Mouse (Mus musculus): ENCODE measurements around the gene Gpm6a. TPM values are rescaled to one million over a fixed set of nuclear protein-coding genes. Genes with fewer than 3 reads are reported as not detected.
A peak's percentile ranks its signal among the peaks of the same experiment; 100 is the strongest.

Gpm6a gene
- 1,000 to 10,000 TPM; 1,032 to 1,087 TPM for total RNA-seq (2021)

DNA sequence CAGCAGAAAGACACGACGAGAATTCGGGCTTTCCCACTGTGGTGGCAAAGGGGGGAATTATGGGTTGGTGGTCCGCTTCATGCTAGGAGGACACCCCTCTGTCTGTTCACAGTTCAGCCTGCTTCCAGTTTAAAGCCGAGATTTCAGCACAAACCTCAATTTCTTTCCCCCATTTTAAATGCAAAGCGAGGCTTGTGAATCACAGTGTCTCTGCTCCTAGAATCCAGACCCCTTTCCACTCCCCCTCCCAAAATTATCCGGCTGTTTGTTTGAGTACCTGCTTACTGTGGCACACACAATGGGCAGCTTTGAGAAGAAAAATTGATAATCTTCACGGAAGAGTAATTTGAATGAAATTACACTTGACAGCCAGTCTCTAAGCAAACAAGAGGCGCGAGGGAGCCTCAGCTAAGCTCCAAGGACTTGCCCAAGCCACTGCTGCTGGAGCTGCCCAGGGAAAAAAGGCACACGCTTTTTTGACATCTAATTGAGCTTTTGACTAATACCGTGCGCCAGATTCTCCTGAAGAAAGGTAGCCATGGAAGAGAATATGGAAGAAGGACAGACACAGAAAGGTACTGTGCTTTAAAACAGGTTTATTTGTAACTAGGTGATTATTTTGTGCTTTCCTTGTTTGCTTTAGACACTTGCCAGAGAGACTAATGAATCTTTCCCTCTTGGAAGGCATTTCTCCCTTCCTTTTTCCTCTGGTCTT is at the start of gene Gpm6a:
Gene Gpm6a, plus strand, starts transcription at position 103 of the 715 bp plus-strand sequence.
- DNase-seq (ENCODE audit: low spot score in 2 of 2), result peak; percentile 59 to 63
- intact Hi-C loops (cut with DNase I), result loop anchor here (5.0 to 10.0 kb wide), 4 partner anchors 68 to 218 kb away; partner anchors contain the start of gene Wdr17

DNA sequence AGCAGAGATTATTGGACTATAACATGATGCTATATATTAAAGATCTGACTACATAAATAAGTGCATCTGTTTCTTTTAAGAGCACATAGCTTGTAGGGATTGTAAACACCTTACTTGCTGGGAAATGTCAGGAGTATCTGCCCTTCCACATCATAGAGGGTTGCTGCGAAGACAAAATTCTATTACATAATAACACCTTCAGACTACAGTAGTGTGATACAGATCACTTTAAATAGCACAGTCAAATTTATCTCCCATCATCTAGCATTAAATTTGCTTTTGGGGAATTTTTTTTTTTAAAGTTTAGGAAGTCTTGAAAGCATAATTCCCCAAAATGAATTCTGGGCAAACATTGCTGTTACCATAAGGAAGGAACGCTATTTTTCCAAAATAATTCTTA is 41.8 kb upstream of the Gpm6a start:
- no peak for DNase-seq (ENCODE audit: low spot score in 2 of 2)
- intact Hi-C loops (cut with DNase I), result no loop called here

DNA sequence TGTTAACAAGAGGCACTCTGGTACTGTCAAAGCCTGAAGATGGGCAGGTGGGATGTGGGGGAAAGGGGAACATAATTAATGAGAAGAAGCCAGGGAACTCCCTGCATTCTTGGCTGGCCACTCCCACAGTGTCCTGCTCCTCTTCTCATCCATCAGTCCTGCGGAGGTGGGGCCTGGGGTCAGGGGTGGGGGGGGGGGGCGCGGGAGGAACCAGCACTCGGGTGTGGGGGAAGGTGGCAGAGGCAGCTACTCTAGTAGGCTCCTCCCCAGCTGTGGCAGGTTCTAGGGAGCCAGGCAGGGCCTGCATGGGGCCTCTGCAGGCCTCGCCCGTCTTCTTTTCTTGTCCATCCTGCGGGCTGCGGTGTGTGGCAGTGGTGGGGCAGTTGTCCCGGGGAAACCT is 36.9 kb upstream of the Gpm6a start:
- intact Hi-C loops (cut with DNase I), result no loop called here

DNA sequence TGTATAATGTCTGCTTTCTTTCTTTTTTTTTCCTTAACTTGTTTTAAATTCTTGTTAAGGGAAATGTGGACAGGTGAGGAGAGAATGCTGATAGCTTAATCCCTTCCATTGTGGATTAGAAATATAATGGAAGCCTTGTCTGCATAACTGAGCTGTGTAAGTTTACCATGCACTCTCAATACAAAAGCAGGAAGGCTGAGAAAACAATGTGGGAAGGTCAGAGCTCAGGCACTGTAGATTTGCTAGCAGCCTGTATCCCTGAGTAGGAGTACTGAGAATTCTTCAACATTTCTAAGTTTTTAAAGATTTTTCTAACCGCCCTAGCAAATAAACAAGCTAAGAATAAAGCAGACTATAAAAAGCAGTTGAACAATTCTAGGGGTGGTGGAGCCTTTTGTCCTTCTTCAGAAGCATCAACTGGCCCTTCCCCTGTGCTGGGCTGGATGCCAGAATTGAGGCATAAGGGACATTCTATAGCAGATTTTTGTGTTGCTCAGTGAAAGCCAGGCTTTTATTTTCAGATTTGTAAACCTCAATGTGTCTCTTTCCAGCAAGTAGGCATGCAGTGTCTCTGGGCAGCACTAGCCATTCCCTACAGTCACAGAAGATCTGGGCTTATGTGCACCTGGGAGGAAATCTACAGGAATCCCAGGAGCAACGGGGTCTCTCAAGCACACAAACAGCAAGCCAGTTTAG is 32.3 kb upstream of the Gpm6a start:
- DNase-seq (ENCODE audit: low spot score in 2 of 2), result peak; percentile 18 to 26
- intact Hi-C loops (cut with DNase I), result no loop called here

More for the DNA sequence above, 36.9 kb upstream of the Gpm6a start:
- no peak for DNase-seq (ENCODE audit: low spot score in 2 of 2)

DNA sequence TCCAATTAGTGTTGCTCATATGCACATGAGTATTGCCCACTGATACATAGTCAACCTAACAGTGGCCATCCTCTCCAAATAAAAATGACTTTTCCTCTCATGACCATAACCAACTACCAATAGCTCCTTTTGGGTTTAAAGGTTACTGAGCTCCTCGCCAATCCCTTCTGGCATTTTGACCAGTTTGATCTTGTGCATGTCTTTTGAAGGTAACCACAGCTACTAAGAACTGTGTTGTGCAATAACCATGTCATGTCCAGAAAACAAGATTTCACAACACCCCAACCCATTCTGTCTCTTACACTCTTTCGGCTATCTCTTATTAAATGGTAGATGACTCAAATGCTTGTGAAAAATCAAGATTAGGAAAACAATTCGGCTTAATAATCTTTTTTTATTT is 29.7 kb upstream of the Gpm6a start:
- intact Hi-C loops (cut with DNase I), result no loop called here
- no peak for DNase-seq (ENCODE audit: low spot score in 2 of 2)

DNA sequence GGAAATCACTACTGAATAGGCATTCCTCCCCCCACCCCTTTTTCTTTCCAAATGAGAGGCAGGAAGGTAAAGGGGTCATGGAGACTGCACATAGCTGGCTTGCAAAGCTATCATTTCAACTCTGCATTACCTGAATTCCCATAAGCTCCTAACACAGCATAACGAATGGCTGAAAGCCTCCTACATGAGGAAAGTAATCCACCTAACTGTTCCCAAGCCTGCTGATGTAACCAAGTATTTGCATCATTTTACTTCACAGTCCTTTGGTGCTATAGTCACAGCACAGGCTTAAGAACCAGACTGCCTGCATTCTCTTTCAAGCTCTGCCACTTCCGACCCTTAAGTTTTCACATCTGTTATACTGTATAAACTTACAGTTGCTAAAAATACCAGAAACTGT is 22.3 kb upstream of the Gpm6a start:
- no peak for DNase-seq (ENCODE audit: low spot score in 2 of 2)
- intact Hi-C loops (cut with DNase I), result no loop called here

DNA sequence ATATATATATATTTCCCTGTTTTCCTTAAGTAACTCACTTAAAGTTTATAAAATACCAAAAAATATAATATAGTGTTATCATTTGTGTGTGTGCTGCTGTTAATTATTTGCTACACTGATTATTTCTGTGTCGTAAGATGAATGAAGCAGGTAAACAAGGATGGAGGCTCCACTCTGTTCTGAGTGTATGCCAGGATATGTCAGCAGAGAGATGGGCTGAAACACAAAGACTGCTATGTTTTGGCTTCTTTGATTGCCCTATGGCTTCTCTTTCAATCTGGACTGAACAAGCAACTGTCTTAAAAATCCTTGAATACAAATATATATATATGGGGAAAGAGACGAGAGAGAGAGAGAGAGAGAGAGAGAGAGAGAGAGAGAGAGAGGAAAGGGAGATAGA is 1.3 kb upstream of the Gpm6a start:
- intact Hi-C loops (cut with DNase I), result loop anchor here (5.0 to 10.0 kb wide), 3 partner anchors 66 to 119 kb away; partner anchors contain the start of gene Wdr17
- DNase-seq (ENCODE audit: low spot score in 2 of 2), result no peak

DNA sequence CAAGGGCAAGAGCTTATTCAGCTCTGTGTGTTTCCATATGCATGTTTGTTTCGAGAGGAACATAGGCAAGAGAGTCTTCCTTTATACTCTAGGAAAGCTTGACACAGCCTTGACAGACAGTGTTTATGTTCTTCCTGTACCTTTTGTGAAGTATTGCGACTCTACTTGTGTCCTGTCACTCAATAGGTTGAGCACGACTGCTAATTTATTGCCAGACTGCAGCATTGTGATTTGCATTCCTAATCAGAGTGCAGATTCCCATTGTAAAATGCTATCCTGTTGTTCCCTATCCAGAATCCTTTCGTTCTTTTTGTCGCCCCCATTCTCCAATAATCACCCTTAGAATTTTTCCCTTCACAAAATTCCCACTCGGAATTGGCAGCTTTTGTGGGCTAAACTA is 613 bp upstream of the Gpm6a start:
- DNase-seq (ENCODE audit: low spot score in 2 of 2), result peak; percentile 13 to 28
- intact Hi-C loops (cut with DNase I), result loop anchor here (5.0 to 10.0 kb wide), 3 partner anchors 67 to 119 kb away; partner anchors contain the start of gene Wdr17

DNA sequence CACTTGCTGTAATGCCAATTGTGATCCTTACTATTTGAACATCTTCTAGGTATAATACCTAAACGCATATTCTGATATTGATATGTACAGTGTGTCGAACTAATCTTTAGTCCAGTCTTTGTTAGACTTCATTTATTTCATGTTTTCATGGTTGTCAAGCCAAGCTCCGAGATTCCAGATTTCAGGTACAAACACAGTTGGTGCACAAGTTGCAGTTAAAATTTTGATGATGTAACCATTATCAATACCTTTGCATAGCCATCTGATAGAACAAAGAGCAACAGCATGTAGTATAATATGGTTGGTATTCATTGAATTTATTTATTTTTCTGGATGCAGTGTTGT is 785 bp downstream of the Gpm6a start:
- DNase-seq (ENCODE audit: low spot score in 2 of 2), result no peak
- intact Hi-C loops (cut with DNase I), result loop anchor here (5.0 to 10.0 kb wide), 3 partner anchors 91 to 218 kb away; no protein-coding TSS in a partner anchor

DNA sequence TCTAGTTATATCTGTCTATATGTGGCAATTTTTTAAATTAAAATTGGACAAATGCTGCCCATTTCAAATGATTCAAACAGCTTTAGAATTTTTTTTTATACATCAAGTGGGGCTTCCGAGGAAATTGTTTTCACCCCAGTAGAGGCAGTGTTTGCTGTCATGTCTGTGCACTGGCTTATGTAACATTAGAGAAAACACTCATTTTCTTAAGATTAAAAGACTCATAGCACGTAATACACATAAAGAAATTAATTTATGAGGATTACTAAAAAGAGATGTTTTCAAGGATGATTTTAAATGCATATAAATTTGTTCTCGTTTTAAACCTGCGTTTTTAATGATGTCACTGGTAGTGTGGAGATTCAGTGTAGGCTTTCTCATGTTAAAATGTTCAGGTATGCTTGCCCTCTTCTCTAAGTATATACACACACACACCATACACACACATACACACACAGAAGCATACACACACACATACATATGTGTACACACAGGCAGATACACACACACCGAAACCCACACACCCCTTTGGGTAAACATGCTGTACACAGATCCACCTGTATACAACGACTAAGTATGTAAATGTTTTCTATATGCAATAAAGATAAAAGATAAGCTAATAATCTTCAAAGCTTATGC is 1.4 kb downstream of the Gpm6a start:
- intact Hi-C loops (cut with DNase I), result loop anchor here (5.0 to 10.0 kb wide), 3 partner anchors 91 to 219 kb away; no protein-coding TSS in a partner anchor
- no peak for DNase-seq (ENCODE audit: low spot score in 2 of 2)

DNA sequence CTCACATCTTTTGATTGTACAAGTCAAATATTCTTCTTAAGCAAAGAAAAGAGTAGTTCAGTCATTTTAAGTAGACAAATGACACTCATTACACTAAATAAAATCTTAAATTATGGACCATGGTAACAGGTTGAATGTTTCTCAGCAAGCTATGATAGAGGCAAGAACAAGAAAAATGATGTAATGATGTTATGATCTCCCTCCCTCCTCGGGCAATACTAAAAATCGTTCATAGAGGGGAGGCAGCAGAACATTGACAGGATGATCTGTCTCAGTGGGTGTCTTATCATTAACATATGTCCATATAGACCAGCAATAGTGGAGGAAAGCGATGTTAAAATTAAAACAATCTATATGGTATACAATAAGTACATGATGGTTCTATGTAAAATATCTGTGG is 2.1 kb downstream of the Gpm6a start:
- no peak for DNase-seq (ENCODE audit: low spot score in 2 of 2)
- intact Hi-C loops (cut with DNase I), result loop anchor here (5.0 to 10.0 kb wide), 3 partner anchors 92 to 219 kb away; no protein-coding TSS in a partner anchor

DNA sequence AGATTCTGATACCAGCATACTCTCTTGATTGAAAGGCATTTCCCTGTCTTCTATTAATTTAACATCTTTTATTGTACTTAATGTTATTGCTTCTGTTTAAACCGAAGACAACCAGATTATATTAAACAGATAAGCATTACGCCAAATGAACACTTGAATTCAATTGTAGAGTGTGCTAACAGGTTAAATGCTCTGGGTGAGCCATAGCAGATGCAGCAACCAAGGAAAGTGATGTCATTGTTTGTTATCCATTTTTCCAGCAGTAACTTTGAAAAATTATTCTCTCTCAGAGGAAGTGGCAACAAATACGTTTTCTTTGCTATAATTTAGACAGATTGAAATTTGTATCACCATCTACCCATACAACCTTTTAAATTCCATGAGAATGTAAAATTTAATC is 2.9 kb downstream of the Gpm6a start:
- DNase-seq (ENCODE audit: low spot score in 2 of 2), result no peak
- intact Hi-C loops (cut with DNase I), result loop anchor here (5.0 to 10.0 kb wide), 3 partner anchors 93 to 220 kb away; no protein-coding TSS in a partner anchor

DNA sequence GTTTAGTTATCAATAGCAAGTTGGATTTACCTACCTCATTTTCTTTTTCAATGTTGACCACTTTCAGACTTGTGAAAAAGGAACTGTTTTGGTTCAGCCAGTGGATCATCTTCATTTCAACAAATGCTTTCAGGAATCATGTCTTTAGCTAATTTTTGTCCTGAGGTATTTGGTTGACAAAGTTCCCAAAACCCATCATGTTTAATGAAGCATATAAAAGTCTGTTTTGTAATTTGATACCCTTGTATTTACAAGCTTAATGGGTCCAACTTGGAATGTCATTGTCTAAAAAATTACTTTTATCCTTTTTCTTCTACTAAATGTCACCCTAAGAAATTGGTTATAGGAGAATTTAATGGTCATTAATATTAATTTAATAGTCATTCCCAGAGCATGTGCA is 6.9 kb downstream of the Gpm6a start:
- intact Hi-C loops (cut with DNase I), result no loop called here

DNA sequence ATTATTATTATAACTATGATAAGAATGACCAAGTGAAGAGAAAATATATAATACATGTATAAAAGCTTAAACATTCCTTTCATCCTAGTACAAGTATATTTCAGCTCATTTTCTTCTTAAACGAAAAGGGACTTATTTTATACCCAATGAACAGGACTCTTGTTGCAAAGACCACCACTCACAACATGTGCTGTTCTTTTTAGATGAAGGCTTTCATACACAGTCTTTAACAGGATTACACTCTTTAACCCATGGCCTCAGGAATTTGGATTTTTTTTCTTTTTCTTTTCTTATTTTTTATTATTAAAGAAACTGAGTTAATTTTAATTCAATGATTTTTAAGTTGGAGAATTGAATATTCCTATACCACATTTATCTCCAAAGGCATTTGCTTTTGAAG is 20.4 kb downstream of the Gpm6a start:
- intact Hi-C loops (cut with DNase I), result no loop called here
- no peak for DNase-seq (ENCODE audit: low spot score in 2 of 2)

More for the DNA sequence above, 6.9 kb downstream of the Gpm6a start:
- DNase-seq (ENCODE audit: low spot score in 2 of 2), result no peak

DNA sequence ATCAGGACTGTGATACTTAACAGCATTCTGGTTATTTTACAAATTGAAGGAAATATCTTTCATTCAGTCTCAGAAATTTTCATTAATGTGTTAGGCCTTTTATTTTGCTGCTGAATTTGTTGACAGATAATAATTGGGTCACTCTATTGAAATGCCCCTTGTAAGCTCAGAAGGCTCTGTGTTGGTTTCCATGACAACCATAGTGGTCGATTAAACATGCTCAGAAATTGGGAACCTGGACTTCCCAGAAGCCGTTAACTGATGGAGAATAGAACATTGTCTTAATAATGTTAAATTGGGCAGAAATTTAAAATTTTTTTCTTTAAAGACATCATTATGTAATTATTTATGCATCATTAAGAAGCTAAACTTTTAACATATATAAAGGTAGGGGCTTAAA is 20.9 kb downstream of the Gpm6a start:
- intact Hi-C loops (cut with DNase I), result no loop called here
- DNase-seq (ENCODE audit: low spot score in 2 of 2), result no peak

DNA sequence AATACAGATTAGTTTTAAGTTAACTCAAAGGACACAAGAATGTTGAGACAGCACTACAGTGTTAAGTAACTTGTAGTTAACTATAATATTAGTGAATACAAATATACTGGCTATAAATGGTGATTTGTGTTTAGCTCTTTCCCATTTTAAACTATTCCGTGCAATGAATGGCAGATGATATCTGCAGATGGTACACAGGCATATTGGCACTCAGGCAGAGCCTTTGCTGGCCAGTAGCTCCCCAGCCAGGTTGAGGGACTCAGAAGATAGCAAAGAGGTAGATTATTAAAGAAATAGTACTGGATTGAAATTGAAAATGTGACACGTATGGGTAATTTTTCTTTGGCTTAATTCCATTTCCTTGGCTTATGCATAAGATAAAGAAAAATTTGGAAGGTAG is 21.3 kb downstream of the Gpm6a start:
- DNase-seq (ENCODE audit: low spot score in 2 of 2), result no peak
- intact Hi-C loops (cut with DNase I), result no loop called here

DNA sequence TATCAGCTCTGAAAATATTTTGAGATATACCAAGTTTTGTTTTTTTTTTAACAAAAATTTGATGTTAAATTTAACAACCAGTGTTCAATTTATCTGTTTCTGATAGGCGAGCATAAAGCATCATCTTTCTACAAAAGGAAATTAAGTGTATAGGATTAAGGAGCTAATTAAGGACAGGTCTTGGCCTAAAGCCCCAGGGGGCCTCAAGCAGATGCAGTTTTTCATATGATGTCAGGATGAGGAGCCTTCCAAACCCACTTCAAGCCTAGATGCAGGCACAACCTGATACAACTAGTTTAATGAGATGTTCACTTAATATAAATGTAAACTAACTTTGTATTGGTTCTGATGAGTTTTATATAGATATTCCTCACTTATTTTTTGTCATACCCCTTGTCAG is 22.0 kb downstream of the Gpm6a start:
- intact Hi-C loops (cut with DNase I), result no loop called here
- DNase-seq (ENCODE audit: low spot score in 2 of 2), result no peak

DNA sequence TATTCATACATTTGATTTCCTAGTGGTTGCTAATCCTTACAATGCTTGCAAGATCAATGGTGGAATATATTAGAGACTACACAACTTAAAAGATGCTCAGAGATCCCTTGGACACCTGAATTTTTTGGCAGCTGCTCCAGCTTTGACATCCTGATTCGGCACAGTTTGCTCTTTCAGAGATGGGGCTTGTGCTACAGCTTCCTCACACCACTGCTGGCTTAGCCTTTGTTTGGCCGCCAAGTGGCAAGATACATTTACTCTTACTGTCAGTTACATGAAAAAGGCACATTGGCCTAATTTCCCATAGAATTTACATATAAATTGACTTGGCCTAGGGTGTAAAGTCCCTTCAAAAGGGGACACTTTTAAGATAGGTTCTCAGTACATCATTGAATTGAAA is 32.1 kb downstream of the Gpm6a start:
- intact Hi-C loops (cut with DNase I), result no loop called here
- no peak for DNase-seq (ENCODE audit: low spot score in 2 of 2)

DNA sequence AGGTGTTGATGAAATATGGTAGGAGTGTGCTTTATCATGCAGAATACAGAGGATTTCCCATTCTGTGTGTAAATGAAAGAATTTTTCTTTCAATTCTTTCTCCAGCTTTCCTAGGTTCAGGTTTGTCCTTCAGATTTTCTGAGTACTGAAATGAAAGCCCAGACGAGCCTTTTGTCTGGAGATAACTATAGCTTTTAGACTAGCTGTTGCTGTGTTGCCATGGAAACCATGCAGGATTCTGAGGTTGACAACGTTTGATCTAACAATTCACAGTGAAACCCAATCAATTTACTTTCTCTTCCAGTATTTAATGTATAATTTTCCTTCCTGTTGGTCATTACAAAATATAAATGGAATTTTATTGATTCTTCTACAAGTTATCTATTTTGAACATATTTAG is 34.5 kb downstream of the Gpm6a start:
- intact Hi-C loops (cut with DNase I), result no loop called here
- no peak for DNase-seq (ENCODE audit: low spot score in 2 of 2)

DNA sequence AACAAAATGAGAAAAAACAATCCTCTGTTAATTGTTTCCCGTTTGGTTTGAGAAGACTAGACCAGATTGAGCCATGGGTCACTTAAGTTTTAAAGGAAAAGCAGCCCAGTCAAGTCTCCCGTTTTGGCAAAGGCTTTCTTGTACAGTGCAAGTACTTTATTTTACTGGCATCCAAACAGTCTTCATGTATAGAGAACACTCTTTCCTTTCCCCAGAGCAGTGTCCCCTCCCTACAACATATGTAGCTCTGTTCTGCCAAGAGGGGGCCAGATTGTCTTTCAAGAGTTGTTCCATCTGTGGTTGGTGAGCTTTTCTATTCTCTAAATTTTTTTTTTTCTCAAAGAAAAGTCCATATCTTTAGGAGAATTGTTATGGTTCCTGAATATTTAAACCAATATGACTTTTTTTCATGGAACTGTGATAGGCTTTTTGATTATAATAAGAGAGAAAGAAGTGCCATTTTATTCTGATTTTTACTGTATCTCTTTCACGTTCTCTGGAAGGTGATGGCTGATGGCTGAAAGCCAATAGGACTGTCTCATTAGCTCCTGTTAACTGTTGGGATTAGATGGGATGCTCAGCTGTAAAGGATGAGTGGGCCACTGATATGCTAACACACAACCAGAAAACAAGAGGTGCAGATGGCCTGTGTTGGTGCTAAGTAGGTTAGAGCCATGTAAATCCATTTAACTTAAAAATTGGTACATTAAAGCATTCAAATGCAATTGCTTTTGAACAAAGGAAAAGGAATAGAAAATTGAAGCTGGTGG is 37.4 kb downstream of the Gpm6a start:
- intact Hi-C loops (cut with DNase I), result loop anchor here (5.0 kb wide), 1 partner anchor 40 kb away; no protein-coding TSS in a partner anchor
- no peak for DNase-seq (ENCODE audit: low spot score in 2 of 2)
